Mouse (Mus musculus): ENCODE data around the gene Etv6. TPM values are rescaled to one million over a fixed set of nuclear protein-coding genes. Genes with fewer than 3 reads are reported as not detected.

The Etv6 gene
- total and polyA plus RNA-seq, 3 experiments, result 10.4 to 58.9 (median 28.9) TPM

DNA sequence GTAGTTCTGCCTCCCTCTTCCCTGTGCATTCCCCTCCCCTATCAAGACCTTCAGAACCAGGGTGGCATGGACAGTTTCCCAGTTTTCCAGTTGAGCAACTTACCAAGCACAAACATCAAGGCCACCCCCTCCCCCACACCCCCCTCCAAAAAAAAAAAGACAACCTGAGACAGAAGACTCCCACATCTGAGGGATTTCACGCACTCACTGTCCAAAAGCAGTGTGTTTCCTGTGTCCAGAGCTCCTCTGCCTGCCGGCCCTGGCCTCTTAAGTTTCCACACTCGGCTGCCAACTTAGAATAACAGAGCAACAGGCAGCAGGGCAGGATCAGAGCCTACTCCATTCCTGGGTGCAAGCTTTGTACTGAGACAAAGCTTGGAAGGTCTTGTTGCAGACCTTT is 207.6 kb downstream of the Etv6 start:
- H3K4me1 ChIP-seq (ENCODE audit: insufficient read depth, low read depth, low read length), result no peaks in the 10 kb centered on the region
- peaks cover 76% of the 10 kb centered on the region for H3K36me3 ChIP-seq (replicated peaks)
- H3K9me3 ChIP-seq (replicated peaks), result no peaks in the 10 kb centered on the region
- no peak for ATAC-seq (ENCODE audit: extremely low read depth, insufficient number of reproducible peaks, low FRiP score, poor library complexity, severe bottlenecking)
- DNase-seq (ENCODE audit: low spot score), result no peak
- H3K4me3 ChIP-seq (ENCODE audit: low read depth, low read length), result no peak overlapping the region
- H3K27me3 ChIP-seq (ENCODE audit: insufficient read depth, low read length), result no peaks in the 10 kb centered on the region
- TF ChIP-seq CTCF (IDR thresholded peaks at IDR 0.05; ENCODE audit: low read depth, low read length) (no peak), GATA2 (IDR thresholded peaks at IDR 0.05; ENCODE audit: borderline replicate concordance, low read depth, low read length) (no peak), TAL1 (conservative IDR thresholded peaks at IDR 0.05; ENCODE audit: low read depth, low read length) (no peak), POLR2AphosphoS5 (IDR thresholded peaks at IDR 0.05; ENCODE audit: insufficient replicate concordance, low read depth, low read length) (no peak)

DNA sequence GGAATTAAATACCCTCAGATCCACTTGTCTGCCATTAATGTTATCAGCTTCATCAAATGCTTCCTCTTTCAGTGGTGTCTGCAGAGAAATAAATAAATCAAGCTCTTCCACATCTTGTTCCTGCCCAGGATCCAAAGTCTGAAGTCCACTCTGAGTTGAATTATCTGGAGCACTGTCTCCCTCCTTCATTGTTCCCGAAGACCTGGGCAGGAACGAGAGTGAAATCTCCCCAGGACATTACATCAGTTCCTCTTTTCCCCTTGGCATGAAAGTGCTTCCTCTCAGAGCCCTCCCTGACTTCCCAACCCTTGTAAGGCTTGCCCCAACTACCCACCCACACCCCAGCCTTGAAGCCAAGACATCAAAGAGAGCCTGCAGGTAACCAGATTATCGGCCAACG is 208.0 kb downstream of the Etv6 start:
- no peak overlapping the region for H3K4me3 ChIP-seq (ENCODE audit: low read depth, low read length)
- no peak for TF ChIP-seq CTCF (IDR thresholded peaks at IDR 0.05; ENCODE audit: low read depth, low read length)
- no peak for TF ChIP-seq TAL1 (conservative IDR thresholded peaks at IDR 0.05; ENCODE audit: low read depth, low read length)
- TF ChIP-seq POLR2AphosphoS5 (IDR thresholded peaks at IDR 0.05; ENCODE audit: insufficient replicate concordance, low read depth, low read length), result no peak
- TF ChIP-seq GATA1 (IDR thresholded peaks at IDR 0.05; ENCODE audit: borderline replicate concordance, low read length), result no peak
- no peak for TF ChIP-seq GATA2 (IDR thresholded peaks at IDR 0.05; ENCODE audit: borderline replicate concordance, low read depth, low read length)
- no peaks in the 10 kb centered on the region for H3K9me3 ChIP-seq (replicated peaks)
- no peaks in the 10 kb centered on the region for H3K4me1 ChIP-seq (ENCODE audit: insufficient read depth, low read depth, low read length)
- ATAC-seq (ENCODE audit: extremely low read depth, insufficient number of reproducible peaks, low FRiP score, poor library complexity, severe bottlenecking), result no peak; the same call in 1 of the 2 replicates
- no peaks in the 10 kb centered on the region for H3K27me3 ChIP-seq (ENCODE audit: insufficient read depth, low read length)
- DNase-seq (ENCODE audit: low spot score), result no peak
- H3K36me3 ChIP-seq (replicated peaks), result peaks cover 77% of the 10 kb centered on the region

DNA sequence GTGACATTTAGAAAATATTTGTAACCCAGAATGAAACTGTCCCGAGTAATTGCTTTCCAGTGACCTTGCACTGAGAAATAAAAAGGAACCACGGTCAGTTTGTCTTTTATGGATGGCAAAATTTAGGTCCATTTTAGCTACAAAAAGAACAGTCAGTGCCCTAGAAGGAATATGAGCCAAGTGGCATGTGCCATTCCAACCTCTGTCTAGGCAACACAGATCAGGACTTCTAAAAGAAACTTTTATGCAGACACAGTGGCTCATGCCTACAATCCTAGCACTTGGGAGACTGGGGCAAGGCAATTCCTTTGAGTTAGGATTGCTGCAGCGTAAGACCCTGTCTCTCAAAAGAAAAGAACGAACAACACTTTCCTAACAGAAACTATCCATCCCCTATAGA is 208.6 kb downstream of the Etv6 start:
- Histone ChIP-seq H3K9me3 (replicated peaks) (no peaks in the 10 kb centered on the region), H3K4me3 (ENCODE audit: low read depth, low read length) (no peak overlapping the region), H3K4me1 (ENCODE audit: insufficient read depth, low read depth, low read length) (no peaks in the 10 kb centered on the region), H3K36me3 (replicated peaks) (peaks cover 79% of the 10 kb centered on the region), H3K27me3 (ENCODE audit: insufficient read depth, low read length) (no peaks in the 10 kb centered on the region)
- ATAC-seq (ENCODE audit: extremely low read depth, insufficient number of reproducible peaks, low FRiP score, poor library complexity, severe bottlenecking), result no peak
- no peak for DNase-seq (ENCODE audit: low spot score)
- TF ChIP-seq POLR2AphosphoS5 (IDR thresholded peaks at IDR 0.05; ENCODE audit: insufficient replicate concordance, low read depth, low read length), result no peak

DNA sequence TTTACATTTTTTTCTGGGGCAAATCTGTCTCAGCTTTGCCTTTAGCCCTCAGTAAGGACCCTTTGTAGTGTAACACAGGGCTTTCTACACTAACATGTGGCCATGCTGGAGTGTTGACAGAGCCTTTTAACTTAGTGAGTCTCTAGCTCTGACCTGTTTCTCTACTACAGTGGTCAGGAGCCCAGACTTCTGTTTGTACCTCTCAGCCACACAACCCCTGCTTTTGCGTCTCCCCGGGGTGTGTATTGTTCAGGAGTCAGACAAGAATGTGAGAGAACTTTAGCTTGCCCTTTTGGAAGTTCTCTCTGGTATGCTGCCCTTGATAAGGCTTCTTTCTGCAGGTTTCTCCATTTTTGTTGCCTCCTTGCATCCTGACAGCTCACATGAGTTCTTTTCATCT is 210.6 kb downstream of the Etv6 start:
- TF ChIP-seq TAL1 (conservative IDR thresholded peaks at IDR 0.05; ENCODE audit: low read depth, low read length) (no peak), GATA1 (IDR thresholded peaks at IDR 0.05; ENCODE audit: borderline replicate concordance, low read length) (no peak), POLR2AphosphoS5 (IDR thresholded peaks at IDR 0.05; ENCODE audit: insufficient replicate concordance, low read depth, low read length) (no peak), CTCF (IDR thresholded peaks at IDR 0.05; ENCODE audit: low read depth, low read length) (no peak)
- DNase-seq (ENCODE audit: low spot score), result no peak
- no peaks in the 10 kb centered on the region for H3K4me1 ChIP-seq (ENCODE audit: insufficient read depth, low read depth, low read length)
- H3K9me3 ChIP-seq (replicated peaks), result no peaks in the 10 kb centered on the region
- peaks cover 79% of the 10 kb centered on the region for H3K36me3 ChIP-seq (replicated peaks)
- no peaks in the 10 kb centered on the region for H3K27me3 ChIP-seq (ENCODE audit: insufficient read depth, low read length)
- ATAC-seq (ENCODE audit: extremely low read depth, insufficient number of reproducible peaks, low FRiP score, poor library complexity, severe bottlenecking), result no peak
- no peak overlapping the region for H3K4me3 ChIP-seq (ENCODE audit: low read depth, low read length)

DNA sequence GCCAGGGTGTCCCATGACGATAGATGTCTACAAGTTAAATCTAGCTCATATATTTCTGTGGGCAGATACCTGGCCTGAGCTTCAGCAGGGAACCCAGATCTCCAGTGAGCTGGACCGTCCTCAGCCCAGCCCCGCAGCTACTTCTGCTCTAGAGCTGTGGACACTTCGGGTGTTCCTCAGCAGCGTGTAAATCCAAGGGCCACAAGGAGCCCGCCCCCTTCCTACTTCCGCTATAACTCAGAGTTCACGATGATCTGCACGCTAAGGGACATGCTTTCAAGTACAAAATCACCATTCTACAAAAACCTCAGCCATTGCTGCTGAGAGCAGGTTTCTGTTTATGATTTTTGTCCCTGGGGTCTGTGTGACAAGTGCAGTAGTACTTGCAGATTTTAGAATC is 211.8 kb downstream of the Etv6 start:
- no peak overlapping the region for H3K4me3 ChIP-seq (ENCODE audit: low read depth, low read length)
- H3K27me3 ChIP-seq (ENCODE audit: insufficient read depth, low read length), result no peaks in the 10 kb centered on the region
- no peaks in the 10 kb centered on the region for H3K4me1 ChIP-seq (ENCODE audit: insufficient read depth, low read depth, low read length)
- ATAC-seq (ENCODE audit: extremely low read depth, insufficient number of reproducible peaks, low FRiP score, poor library complexity, severe bottlenecking) (no peak), DNase-seq (ENCODE audit: low spot score) (no peak)
- peaks cover 79% of the 10 kb centered on the region for H3K36me3 ChIP-seq (replicated peaks)
- TF ChIP-seq POLR2AphosphoS5 (IDR thresholded peaks at IDR 0.05; ENCODE audit: insufficient replicate concordance, low read depth, low read length), result no peak
- TF ChIP-seq GATA2 (IDR thresholded peaks at IDR 0.05; ENCODE audit: borderline replicate concordance, low read depth, low read length), result no peak
- TF ChIP-seq GATA1 (IDR thresholded peaks at IDR 0.05; ENCODE audit: borderline replicate concordance, low read length), result no peak
- no peak for TF ChIP-seq TAL1 (conservative IDR thresholded peaks at IDR 0.05; ENCODE audit: low read depth, low read length)
- TF ChIP-seq CTCF (IDR thresholded peaks at IDR 0.05; ENCODE audit: low read depth, low read length), result no peak
- H3K9me3 ChIP-seq (replicated peaks), result no peaks in the 10 kb centered on the region

DNA sequence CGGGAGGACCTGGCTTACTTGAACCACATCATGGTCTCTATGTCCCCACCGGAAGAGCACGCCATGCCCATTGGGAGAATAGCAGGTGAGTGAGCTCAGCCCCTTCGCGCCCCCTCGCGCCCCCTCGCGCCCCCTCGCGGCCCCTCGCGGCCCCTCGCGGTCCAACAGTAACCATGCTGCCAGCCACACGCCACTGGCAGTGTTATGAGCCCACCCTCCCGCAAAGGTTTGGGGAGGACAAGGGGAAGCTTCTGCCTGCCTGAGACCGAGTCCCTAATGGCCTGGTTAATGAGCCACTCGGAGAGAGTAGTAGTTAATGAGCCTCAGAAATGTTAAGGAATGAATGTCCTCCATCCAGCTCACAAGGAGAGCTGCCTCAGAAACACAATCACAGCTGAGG is 213.2 kb downstream of the Etv6 start:
- H3K36me3 ChIP-seq (replicated peaks), result peaks cover 73% of the 10 kb centered on the region
- no peaks in the 10 kb centered on the region for H3K4me1 ChIP-seq (ENCODE audit: insufficient read depth, low read depth, low read length)
- DNase-seq (ENCODE audit: low spot score), result no peak
- H3K9me3 ChIP-seq (replicated peaks), result no peaks in the 10 kb centered on the region
- H3K27me3 ChIP-seq (ENCODE audit: insufficient read depth, low read length), result no peaks in the 10 kb centered on the region
- TF ChIP-seq GATA1 (IDR thresholded peaks at IDR 0.05; ENCODE audit: borderline replicate concordance, low read length) (no peak), CTCF (IDR thresholded peaks at IDR 0.05; ENCODE audit: low read depth, low read length) (no peak), TAL1 (conservative IDR thresholded peaks at IDR 0.05; ENCODE audit: low read depth, low read length) (no peak), GATA2 (IDR thresholded peaks at IDR 0.05; ENCODE audit: borderline replicate concordance, low read depth, low read length) (no peak), POLR2AphosphoS5 (IDR thresholded peaks at IDR 0.05; ENCODE audit: insufficient replicate concordance, low read depth, low read length) (no peak)
- no peak overlapping the region for H3K4me3 ChIP-seq (ENCODE audit: low read depth, low read length)
- ATAC-seq (ENCODE audit: extremely low read depth, insufficient number of reproducible peaks, low FRiP score, poor library complexity, severe bottlenecking), result no peak

DNA sequence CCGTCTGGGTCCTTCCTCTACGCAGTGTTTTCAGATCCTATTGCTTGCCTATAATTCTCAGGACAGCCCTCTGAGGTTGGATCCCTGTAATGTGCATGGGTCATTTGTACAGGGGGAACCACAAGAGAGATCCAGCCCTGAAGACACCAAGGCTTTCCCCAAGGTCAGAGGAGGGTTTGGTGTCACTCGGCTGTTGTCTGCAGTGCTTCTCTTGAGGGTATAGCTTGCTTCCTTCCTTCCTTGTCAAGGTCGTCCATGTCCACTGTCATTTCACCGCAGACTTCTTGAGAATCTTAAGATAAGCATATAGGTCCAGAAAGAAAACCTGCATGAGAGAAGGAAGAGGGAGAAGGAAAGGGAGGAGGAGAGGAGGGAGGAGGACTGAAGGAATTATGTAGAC is 215.3 kb downstream of the Etv6 start:
- Histone ChIP-seq H3K4me1 (ENCODE audit: insufficient read depth, low read depth, low read length) (no peaks in the 10 kb centered on the region), H3K36me3 (replicated peaks) (peaks cover 79% of the 10 kb centered on the region), H3K27me3 (ENCODE audit: insufficient read depth, low read length) (no peaks in the 10 kb centered on the region), H3K4me3 (ENCODE audit: low read depth, low read length) (no peak overlapping the region), H3K9me3 (replicated peaks) (no peaks in the 10 kb centered on the region)
- no peak for ATAC-seq (ENCODE audit: extremely low read depth, insufficient number of reproducible peaks, low FRiP score, poor library complexity, severe bottlenecking)
- no peak for DNase-seq (ENCODE audit: low spot score)
- TF ChIP-seq POLR2AphosphoS5 (IDR thresholded peaks at IDR 0.05; ENCODE audit: insufficient replicate concordance, low read depth, low read length) (no peak), GATA2 (IDR thresholded peaks at IDR 0.05; ENCODE audit: borderline replicate concordance, low read depth, low read length) (no peak), TAL1 (conservative IDR thresholded peaks at IDR 0.05; ENCODE audit: low read depth, low read length) (no peak), GATA1 (IDR thresholded peaks at IDR 0.05; ENCODE audit: borderline replicate concordance, low read length) (no peak), CTCF (IDR thresholded peaks at IDR 0.05; ENCODE audit: low read depth, low read length) (no peak)

Measured in G1E (cell line).